Mouse (Mus musculus) neural tube, embryonic 14.5 days (tissue): ENCODE measurements around the gene Slc13a2. TPM values are rescaled to one million over a fixed set of nuclear protein-coding genes. Genes with fewer than 3 reads are reported as not detected.

ENCODE experiments used
- ATAC-seq: fragments of 200-750 bp; cut with Nextera tagmentation; 2 replicates; pipeline ENCODE4 v1.8.0; 2017; ENCODE audit warnings: low read depth, mild to moderate bottlenecking, moderate TSS enrichment, moderate library complexity
- H3K27ac ChIP-seq: fragments of 300-500 bp; sonication (generic); 2 replicates; pipeline ENCODE4 v1.5.1; 2014; ENCODE audit warnings: low read depth, mild to moderate bottlenecking, control low read depth, low read length, moderate library complexity, mixed read lengths
- H3K27me3 ChIP-seq: fragments of 300-500 bp; sonication (generic); 2 replicates; pipeline ENCODE4 v1.6.1; 2014; ENCODE audit warnings: low read length; ENCODE audit not compliant: control insufficient read depth, insufficient read depth
- H3K36me3 ChIP-seq: fragments of 300-500 bp; sonication (generic); 2 replicates; pipeline ENCODE4 v1.6.1; 2014; ENCODE audit warnings: low read length, mixed read lengths; ENCODE audit not compliant: control insufficient read depth, insufficient read depth
- H3K4me1 ChIP-seq: fragments of 300-500 bp; sonication (generic); 2 replicates; pipeline ENCODE4 v1.6.1; 2014; ENCODE audit warnings: low read length; ENCODE audit not compliant: control insufficient read depth, insufficient read depth
- H3K4me2 ChIP-seq: fragments of 300-500 bp; sonication (generic); 2 replicates; pipeline ENCODE4 v1.6.1; 2014; ENCODE audit warnings: mild to moderate bottlenecking, low read depth, low read length, control low read depth
- H3K4me3 ChIP-seq: fragments of 300-500 bp; sonication (generic); 2 replicates; pipeline ENCODE4 v1.5.1; 2014; ENCODE audit warnings: low read depth, low read length, control low read depth, mixed read lengths
- H3K9ac ChIP-seq: fragments of 300-500 bp; sonication (generic); replicated peaks from 2 replicates; pipeline ENCODE4 v1.6.1; 2014; ENCODE audit warnings: low read depth, mild to moderate bottlenecking, control low read depth, low read length, mixed read lengths
- H3K9me3 ChIP-seq: fragments of 300-500 bp; sonication (generic); 2 replicates; pipeline ENCODE4 v1.6.1; 2016; ENCODE audit warnings: low read length; ENCODE audit not compliant: control insufficient read depth
- WGBS: fragments of 180-500 bp; shearing (Covaris S2); extraction: QIAGEN DNeasy Blood & Tissue Kit; methylation state at CpG from one replicate; pipeline ENCODE4 v1.1.7; 2014; 5-methylcytosine and 5-hydroxymethylcytosine counted together
- polyA plus RNA-seq: library from polyadenylated mRNA; unstranded; fragments of >200 nt; fragmentation: Nextera tagmentation; extraction: Ambion mirVana; gene quantifications from 2 replicates; pipeline ENCODE4 v1.2.1, GENCODE M21; 2014

Gene Slc13a2
- polyA plus RNA-seq, 1 experiment from 2014 or later: not detected

DNA sequence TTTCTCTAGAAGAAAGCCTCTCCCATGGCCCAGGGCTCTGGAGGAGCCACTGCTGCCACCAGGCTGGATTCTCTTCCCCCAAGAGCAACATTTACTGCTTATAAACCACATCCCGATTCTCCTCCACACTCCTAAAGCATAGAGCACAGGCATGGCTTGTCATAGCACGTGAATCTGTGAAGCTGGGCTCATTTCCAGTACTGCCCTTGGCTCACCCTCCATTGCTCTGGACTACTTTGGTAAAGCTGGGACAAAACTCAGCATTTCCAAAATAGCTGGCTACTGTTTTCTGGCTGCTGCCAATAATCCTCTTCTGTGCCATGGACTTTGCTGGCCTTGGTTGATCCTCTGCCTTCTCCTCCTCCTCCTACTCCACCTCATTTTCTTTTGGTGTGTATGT is 2.3 kb upstream of the Slc13a2 start:
- no peaks in the 10 kb centered on the region for H3K4me1 ChIP-seq
- no peak overlapping the region for H3K27ac ChIP-seq
- H3K36me3 ChIP-seq: no peaks in the 10 kb centered on the region
- H3K9me3 ChIP-seq: no peaks in the 10 kb centered on the region
- H3K27me3 ChIP-seq: no peaks in the 10 kb centered on the region
- no peak overlapping the region for H3K4me2 ChIP-seq
- ATAC-seq: no peak
- 70% methylated on average over 2 of the region's 2 CpGs for WGBS
- no peak overlapping the region for H3K4me3 ChIP-seq
- H3K9ac ChIP-seq: no peak overlapping the region

DNA sequence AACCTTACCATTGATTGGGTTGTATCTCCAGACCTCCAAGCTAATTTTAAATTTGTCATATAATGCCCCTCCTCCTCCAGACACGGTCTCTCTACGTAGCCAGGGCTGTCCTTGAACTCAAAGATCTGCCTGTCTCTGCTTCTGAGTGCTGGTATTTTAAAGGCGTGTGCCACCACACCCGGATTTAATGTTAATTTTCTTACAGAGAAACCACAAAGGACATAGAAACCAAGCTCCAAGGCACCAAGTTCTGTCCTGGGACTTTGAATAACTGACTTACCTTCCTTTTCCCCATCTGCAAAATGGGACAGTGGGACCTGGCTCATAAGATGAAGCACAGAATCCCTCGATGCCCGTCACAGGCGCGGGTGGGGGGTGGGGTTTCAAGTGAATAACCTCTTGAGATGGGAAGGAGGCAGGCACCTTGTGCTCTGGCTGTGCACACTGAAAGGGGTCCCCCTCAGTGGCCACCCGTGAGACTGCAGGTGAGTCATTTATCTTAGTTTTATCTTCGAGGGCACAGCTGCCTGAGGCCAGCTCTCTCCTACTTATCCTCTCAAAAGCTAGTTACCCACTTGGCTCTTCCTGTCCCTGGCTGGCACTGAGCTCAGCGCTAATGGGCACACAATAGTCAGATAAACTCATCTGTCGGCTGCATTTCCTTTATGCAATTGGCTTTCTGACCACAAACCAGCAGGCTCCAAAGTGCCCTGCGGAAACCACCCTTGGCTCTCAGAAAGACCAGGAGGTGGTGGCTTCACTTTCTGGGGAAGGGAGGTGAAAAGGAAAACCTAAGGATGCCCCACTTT is 612 bp downstream of the Slc13a2 start:
- H3K4me1 ChIP-seq: no peaks in the 10 kb centered on the region
- ATAC-seq: no peak
- no peaks in the 10 kb centered on the region for H3K36me3 ChIP-seq
- no peaks in the 10 kb centered on the region for H3K9me3 ChIP-seq
- H3K4me2 ChIP-seq: no peak overlapping the region
- H3K9ac ChIP-seq: no peak overlapping the region
- WGBS: 63% methylated on average over 13 of the region's 13 CpGs
- H3K27me3 ChIP-seq: no peaks in the 10 kb centered on the region
- H3K27ac ChIP-seq: no peak overlapping the region
- no peak overlapping the region for H3K4me3 ChIP-seq

DNA sequence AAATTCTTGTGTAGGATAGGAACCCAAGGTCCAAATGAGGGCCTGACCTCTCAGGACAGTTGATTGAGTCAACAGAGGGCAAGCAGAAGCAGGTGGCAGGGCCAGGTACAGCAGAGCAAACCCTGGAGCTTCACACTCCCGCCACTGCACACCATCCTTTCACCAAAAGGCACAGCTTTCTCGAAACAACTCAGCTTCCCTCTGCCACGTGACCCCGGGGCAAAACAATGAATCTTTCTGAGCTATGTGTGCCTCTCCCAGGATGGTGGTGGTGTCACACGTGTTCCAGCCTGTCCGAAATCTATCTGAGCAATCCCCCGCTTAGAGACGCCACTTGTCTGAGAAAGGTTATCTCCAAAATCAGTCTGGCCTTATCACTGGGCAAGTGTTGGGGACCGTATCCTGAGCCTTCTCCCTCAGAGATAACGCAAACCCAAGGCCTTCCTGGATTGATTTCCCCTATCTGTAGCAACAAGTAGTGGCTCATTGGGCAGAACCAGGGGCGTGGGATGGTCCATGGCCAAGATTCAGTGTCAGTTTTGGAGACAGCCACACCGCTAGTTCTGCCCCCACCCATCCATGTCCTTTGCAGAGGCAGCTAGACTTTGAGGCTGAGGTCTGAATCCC is 1.6 kb downstream of the Slc13a2 start:
- H3K9me3 ChIP-seq: no peaks in the 10 kb centered on the region
- WGBS: 80% methylated on average over 12 of the region's 12 CpGs
- H3K4me2 ChIP-seq: no peak overlapping the region
- H3K27me3 ChIP-seq: no peaks in the 10 kb centered on the region
- no peaks in the 10 kb centered on the region for H3K4me1 ChIP-seq
- no peaks in the 10 kb centered on the region for H3K36me3 ChIP-seq
- H3K4me3 ChIP-seq: no peak overlapping the region
- H3K9ac ChIP-seq: no peak overlapping the region
- no peak for ATAC-seq
- no peak overlapping the region for H3K27ac ChIP-seq

DNA sequence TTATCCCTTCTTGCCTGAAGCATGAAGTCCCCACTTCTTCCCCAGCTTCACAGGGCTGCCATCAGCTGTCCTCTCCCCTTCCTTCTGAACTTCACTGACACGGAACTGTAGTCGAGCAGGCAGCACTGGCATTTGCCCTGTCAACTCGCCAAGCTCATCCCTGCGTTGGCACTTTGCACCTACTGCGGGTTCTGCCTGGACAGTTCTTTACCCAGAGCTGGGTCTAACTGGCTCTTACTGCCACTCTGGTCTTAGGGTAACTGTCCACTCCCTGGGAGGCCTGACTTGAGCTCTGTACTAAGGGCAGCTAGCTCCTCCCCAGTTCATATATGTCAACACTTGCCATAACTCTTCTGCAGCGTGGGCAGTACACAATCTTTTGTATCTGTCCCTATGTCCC is 5.2 kb downstream of the Slc13a2 start:
- Histone ChIP-seq H3K4me1 (no peaks in the 10 kb centered on the region), H3K9me3 (no peaks in the 10 kb centered on the region), H3K9ac (no peak overlapping the region), H3K36me3 (no peaks in the 10 kb centered on the region), H3K27ac (no peak overlapping the region), H3K4me2 (no peak overlapping the region), H3K27me3 (no peaks in the 10 kb centered on the region), H3K4me3 (no peak overlapping the region)
- ATAC-seq: no peak
- 75% methylated on average over 6 of the region's 6 CpGs for WGBS

DNA sequence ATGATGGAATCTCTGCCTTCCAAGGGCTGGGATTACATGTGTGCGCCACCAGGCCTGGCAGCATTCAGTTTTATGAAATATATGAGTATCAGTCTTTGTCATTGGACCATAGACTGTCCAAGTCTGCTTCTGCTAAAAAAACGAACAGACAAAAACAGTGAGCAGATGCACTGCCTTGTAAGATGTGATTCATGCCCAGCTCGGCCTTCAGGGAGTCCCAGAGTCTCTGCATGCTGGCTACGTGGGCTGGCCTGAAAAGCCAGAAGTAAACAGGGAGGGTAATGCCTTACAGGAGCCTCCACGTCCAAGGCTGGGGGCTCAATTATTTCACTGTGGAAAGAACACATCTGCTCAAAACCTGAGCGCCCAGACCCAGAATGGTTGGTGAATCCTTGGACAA is 9.2 kb downstream of the Slc13a2 start:
- Histone ChIP-seq H3K36me3 (no peaks in the 10 kb centered on the region), H3K9me3 (no peaks in the 10 kb centered on the region), H3K4me1 (no peaks in the 10 kb centered on the region), H3K9ac (no peak overlapping the region), H3K27me3 (no peaks in the 10 kb centered on the region), H3K27ac (no peak overlapping the region), H3K4me3 (no peak overlapping the region), H3K4me2 (no peak overlapping the region)
- 74% methylated on average over 6 of the region's 6 CpGs for WGBS
- ATAC-seq: no peak

DNA sequence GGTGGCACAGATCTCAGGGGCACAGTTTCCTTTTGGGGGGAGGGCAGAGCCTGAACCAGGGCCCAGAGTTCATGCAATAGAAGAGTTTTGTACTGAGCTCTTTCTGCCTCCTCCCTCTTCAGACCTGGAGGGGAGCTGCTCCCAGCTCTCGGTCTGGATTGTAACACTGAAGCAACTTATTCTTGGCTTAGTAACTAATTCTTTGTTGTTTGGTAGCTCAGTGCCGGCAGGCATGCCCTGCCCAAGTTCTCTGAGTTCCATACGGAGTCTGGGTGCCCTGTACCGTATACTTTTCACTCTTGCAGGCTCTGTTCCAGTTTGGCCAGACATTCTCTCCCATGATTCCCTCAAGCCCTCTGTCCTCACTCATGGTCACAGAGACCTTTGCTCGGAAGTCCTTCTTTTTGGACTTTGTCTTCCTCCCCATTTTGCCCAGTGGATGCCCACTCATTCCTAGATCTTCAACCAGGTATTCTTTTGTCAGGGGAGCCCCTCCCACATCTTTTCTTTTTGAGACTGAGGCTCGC is 9.6 kb downstream of the Slc13a2 start:
- H3K9me3 ChIP-seq: no peaks in the 10 kb centered on the region
- ATAC-seq: no peak
- no peaks in the 10 kb centered on the region for H3K4me1 ChIP-seq
- no peak overlapping the region for H3K27ac ChIP-seq
- no peak overlapping the region for H3K4me2 ChIP-seq
- no peaks in the 10 kb centered on the region for H3K27me3 ChIP-seq
- no peaks in the 10 kb centered on the region for H3K36me3 ChIP-seq
- 76% methylated on average over 6 of the region's 6 CpGs for WGBS
- no peak overlapping the region for H3K4me3 ChIP-seq
- H3K9ac ChIP-seq: no peak overlapping the region

DNA sequence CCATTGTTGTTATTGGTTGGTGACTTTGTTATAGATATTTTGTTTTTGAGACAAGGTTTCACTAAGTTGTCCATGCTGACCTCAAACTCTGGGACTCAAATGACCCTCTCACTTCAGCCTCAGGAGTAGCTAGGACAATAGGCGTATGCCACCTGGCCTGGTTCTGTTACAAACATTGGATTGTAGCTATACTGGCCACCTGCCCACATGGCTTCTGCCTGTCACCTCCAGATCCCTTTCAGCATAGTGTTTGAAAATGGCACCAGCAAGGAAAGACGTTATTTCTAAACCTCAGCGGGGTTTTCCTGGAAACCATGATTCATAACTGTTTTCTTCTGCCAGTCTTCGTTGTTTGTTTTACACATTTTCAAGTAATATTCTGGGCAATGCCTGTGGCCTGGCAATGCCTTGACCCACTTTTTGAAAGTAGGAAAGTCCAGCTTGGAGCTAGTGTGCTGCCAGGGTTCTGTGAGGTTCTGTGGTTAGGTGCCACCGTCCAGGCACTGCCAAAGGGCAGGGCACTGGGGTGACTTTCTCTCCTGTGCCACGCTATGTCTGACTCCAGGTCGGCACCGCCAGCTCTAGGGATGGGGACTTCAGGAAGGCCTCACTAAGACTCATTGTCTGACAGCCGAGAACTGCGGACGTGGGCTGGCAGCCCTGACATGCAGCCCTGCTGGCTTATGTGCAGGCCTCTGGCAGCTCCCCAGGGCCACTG is 10.3 kb downstream of the Slc13a2 start:
- WGBS: 82% methylated on average over 11 of the region's 11 CpGs
- no peak overlapping the region for H3K27ac ChIP-seq
- no peak overlapping the region for H3K4me3 ChIP-seq
- H3K4me2 ChIP-seq: no peak overlapping the region
- no peaks in the 10 kb centered on the region for H3K9me3 ChIP-seq
- no peak overlapping the region for H3K9ac ChIP-seq
- no peak for ATAC-seq
- H3K36me3 ChIP-seq: no peaks in the 10 kb centered on the region
- no peaks in the 10 kb centered on the region for H3K4me1 ChIP-seq
- H3K27me3 ChIP-seq: no peaks in the 10 kb centered on the region

DNA sequence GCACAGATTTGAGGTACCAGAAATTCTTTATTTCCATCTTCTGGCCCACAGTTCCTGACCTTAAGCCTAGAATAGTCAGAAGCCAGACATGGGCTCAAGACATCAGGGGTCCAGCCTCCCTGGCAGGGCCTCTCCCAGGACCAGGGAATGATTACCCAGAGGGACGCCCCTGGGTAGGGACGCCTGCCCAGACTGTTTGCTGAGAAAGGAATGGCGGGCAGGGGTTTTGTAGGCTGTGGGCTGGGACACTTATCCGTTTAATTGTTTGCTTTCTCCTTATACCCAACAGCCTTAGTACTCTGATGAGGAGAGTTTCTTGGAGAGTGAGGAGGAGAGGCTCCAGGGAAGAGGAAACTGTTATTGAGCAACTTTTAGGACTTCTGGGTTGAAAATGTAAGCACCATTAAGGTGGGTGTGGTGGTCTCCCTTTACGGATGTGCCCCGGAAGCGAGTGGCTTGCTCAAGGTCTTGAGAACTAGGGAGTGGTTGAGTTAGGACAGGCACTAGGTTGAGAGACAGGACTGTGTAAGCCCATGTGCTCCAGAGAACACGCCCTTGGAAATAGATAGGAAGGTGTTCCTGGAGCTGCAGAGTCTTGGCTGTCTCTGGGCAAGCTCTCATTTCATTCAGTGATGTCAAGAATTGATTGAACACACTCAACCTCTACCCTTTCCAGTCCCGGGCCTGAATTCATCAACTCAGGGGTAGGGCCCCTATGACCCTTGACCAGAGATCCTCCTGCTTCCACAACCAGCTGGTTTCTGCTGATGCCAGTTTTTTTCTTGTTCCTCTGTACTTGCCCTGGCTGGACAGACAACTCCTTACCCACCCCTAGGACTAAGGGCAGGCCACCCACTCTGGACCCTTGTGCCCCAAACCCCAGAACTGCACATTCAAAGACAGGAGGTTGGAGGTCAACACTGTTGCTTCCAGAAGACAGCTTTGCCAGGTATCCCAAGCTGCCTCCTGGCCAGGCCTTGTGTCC is 13.5 kb downstream of the Slc13a2 start:
- ATAC-seq: no peak
- WGBS: 87% methylated on average over 9 of the region's 9 CpGs
- Histone ChIP-seq H3K4me2 (no peak overlapping the region), H3K9ac (no peak overlapping the region), H3K4me1 (no peaks in the 10 kb centered on the region), H3K27me3 (no peaks in the 10 kb centered on the region), H3K27ac (no peak overlapping the region), H3K4me3 (no peak overlapping the region), H3K9me3 (no peaks in the 10 kb centered on the region), H3K36me3 (no peaks in the 10 kb centered on the region)
